ENCODE assay signal across 19 mouse cellular contexts in the genomic region with DNA sequence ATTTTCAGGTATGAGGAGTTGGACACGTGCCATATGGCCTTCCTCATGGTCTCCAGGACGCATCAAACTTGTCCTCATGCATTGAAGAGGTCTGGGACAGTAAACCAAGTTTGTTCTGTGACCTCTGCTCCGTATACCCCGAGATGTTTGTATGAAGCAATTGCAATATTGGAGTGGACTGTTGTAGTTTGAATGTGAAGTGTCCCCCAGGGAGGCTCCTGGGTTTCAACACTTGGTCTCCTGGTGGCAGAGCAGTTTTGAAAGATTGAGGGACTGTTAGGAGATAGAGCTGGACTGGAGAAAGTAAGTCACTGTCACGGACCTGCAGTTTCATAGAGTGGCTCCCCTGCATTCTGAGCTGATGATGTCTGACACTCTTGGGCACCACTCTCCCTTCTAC.
"Had no signal": no experiment of that assay in that cellular context is flagged by ENCODE, and none has a peak within 500 bp of the region (broad histone marks: within the 10 kb centered on the region; RNA-seq: fewer than 3 reads in every experiment).

No protein-coding gene starts in this region.

- ATAC-seq: liver, postnatal 0 days; midbrain, embryonic 13.5 days; midbrain, embryonic 16.5 days had no signal

- H3K9ac ChIP-seq: limb, embryonic 12.5 days; limb, embryonic 15.5 days; liver, embryonic 14.5 days; liver, postnatal 0 days; midbrain, embryonic 13.5 days had no signal

- H3K4me3 ChIP-seq: left cerebral cortex, adult 2 months; limb, embryonic 12.5 days; limb, embryonic 15.5 days; megakaryocyte, embryonic 14.5 days; midbrain, embryonic 10.5 days; midbrain, embryonic 13.5 days; myocyte had no signal

- H3K4me1 ChIP-seq: limb, embryonic 12.5 days; megakaryocyte, embryonic 14.5 days had no signal

- DNase-seq: kidney, adult 8-10 months; kidney, postnatal 25 days; layer of hippocampus, postnatal 36 days; left cerebral cortex, postnatal 4 days; liver, postnatal 0 days; lung, postnatal 10 days; lung, postnatal 36 days; thymus, adult 18-20 months; thymus, postnatal 36 days had no signal

- H3K9me3 ChIP-seq: limb, embryonic 12.5 days; limb, embryonic 15.5 days; megakaryocyte, embryonic 14.5 days; midbrain, embryonic 10.5 days; midbrain, embryonic 13.5 days had no signal

- H3K36me3 ChIP-seq: limb, embryonic 12.5 days; limb, embryonic 15.5 days; midbrain, embryonic 10.5 days; midbrain, embryonic 13.5 days had no signal

- H3K4me2 ChIP-seq: limb, embryonic 12.5 days; limb, embryonic 15.5 days; liver, embryonic 11.5 days; midbrain, embryonic 13.5 days had no signal

- H3K27me3 ChIP-seq: limb, embryonic 12.5 days; limb, embryonic 15.5 days; midbrain, embryonic 13.5 days had no signal

- H3K27ac ChIP-seq: left cerebral cortex, adult 2 months; limb, embryonic 12.5 days; limb, embryonic 15.5 days; liver, embryonic 14.5 days; midbrain, embryonic 10.5 days; midbrain, embryonic 13.5 days had no signal
